Mouse (Mus musculus) thymus, adult 2 months (tissue): ENCODE results near the gene Sgms1.

Experiments
- CTCF ChIP-seq: fragments of 200-500 bp; IDR thresholded peaks from 2 replicates; pipeline ENCODE4 v1.5.1; 2012; ENCODE audit warnings: mild to moderate bottlenecking, control low read depth, low read length, moderate library complexity, borderline replicate concordance; ENCODE audit not compliant: control insufficient read depth, poor library complexity, insufficient read depth; ENCODE audit errors: extremely low read depth
- POLR2A ChIP-seq: fragments of 200-500 bp; IDR thresholded peaks from 2 replicates; pipeline ENCODE4 v1.6.1; 2012; ENCODE audit warnings: mild to moderate bottlenecking, low read length, control low read depth, moderate library complexity; ENCODE audit not compliant: control insufficient read depth, poor library complexity, insufficient read depth; ENCODE audit errors: extremely low read depth

GRCm38 (mm10) chr19:32142383-32142782, 247.1 kb downstream of the Sgms1 start:
- TF ChIP-seq CTCF (no peak), POLR2A (no peak)
